Mouse (Mus musculus) megakaryocyte, adult 5-6 weeks (primary cell): ENCODE measurements around the gene Olfr348. TPM values are rescaled to one million over a fixed set of nuclear protein-coding genes. Genes with fewer than 3 reads are reported as not detected.

Experiments used
- ATAC-seq: 2 replicates; pipeline ENCODE4 v1.8.0; 2016; ENCODE audit warnings: mild to moderate bottlenecking, inconsistent platforms; ENCODE audit not compliant: poor library complexity, severe bottlenecking
- total RNA-seq, 2 experiments: library from RNA; stranded (forward) in 1 of 2; stranded (reverse) in 1 of 2; fragments of 153-499, 151-499 nt in 1 of 2; fragments of 221-1000, 200-1000 nt in 1 of 2; gene quantifications; 2 replicates each; pipeline versions ENCODE4 v1.2.3 to v1.2.4; 2015 to 2017

Olfr348 gene
- total RNA-seq (2015) (not detected in 2 replicates), total RNA-seq (2017) (not detected in 2 replicates)

DNA sequence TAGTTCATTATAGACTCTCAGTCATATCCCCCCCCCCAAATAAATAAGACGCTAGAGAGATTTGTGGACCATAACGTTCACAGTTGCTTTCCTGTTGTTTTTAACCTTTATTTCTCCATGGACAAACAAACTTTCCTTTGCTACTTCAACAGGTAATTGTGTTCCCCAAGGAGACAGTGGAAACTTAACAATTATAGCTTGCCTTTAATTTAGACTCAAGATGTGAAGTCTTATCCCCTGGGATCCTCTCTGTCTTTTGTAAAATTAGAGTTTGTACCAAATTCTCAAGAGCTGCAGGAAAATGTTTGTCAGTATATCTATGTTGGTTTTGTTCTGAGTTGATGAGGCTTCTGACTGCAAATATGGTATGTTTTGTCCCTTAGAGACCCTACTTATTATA is at the start of gene Olfr348:
TSS of gene Olfr348 (plus strand) at position 301 of the 400 bp plus-strand sequence.
- ATAC-seq: no peak

DNA sequence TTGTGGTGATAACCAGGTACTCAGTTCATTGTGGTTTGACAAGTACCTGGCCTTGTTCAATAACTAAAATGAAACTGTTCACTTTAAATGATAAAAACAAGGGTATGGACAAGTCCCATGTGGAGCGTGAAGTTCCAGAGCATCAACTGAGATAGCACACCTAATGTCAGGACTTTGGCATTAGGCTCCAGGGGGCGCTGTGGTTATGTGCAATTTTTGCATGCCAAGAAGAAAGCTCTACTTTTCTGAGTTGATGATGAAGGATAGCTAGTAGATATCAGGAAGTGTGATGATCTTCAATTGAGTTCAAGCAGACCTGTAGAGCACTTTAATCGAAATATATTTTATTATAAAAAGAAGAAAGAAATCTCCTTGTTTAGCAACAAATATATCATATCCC is 47.9 kb upstream of the Olfr348 start:
- ATAC-seq: no peak

DNA sequence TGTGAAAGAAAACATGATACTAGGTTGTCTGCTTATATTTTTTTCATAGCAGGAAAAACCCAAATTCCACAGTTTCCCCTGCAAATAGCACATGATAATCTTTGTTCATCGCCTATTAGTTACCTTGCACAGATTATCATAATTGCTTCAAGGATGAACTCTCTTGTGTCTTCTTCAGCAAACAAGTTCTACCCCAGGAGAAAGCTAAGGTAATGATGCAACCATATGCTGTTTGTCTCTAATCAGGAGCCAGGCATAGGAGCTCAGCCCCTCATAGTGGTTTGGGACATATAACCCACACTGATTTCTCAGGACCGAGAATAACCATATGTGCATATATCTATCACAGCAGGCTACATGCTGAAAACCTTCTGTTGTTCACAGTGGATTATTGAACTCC is 6.2 kb downstream of the Olfr348 start, which contains the start of gene Olfr50:
TSS of gene Olfr50 (plus strand) at position 301 of the 400 bp plus-strand sequence.
- ATAC-seq: no peak

DNA sequence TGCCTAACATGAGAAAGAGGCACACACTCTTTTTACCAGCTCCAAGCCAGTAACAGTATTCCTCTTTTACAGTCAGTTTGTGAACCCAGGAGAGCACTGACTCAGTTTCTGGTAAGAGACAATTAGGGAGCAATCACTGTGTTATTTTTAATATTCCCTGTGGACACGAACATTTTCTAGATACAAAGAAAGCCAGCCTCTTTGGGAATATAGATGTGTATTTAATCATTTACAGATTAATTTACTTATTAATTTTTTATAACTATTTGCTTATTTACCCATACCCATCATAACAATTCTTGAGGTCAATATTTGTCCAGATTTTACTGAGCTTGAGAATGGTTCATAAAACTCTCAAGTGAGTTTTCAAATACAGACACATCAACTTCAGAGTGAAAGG is 32.9 kb downstream of the Olfr348 start, which contains the start of gene Olfr3:
TSS of gene Olfr3 (minus strand) at position 101 of the 400 bp plus-strand sequence.
- ATAC-seq: no peak

Other genes with a start within 250 kb of the Olfr348 start
- gene Olfr344, start 217.6 kb upstream of the Olfr348 start, total RNA-seq (2015): not detected in 2 replicates
- not detected in 2 replicates for gene Olfr344, start 217.6 kb upstream of the Olfr348 start, total RNA-seq (2017)
- not detected in 2 replicates for gene Olfr345, start 144.2 kb upstream of the Olfr348 start, total RNA-seq (2015)
- not detected in 2 replicates for gene Olfr345, start 144.2 kb upstream of the Olfr348 start, total RNA-seq (2017)
- not detected in 2 replicates for gene Olfr346, start 98.5 kb upstream of the Olfr348 start, total RNA-seq (2015)
- gene Olfr346, start 98.5 kb upstream of the Olfr348 start, total RNA-seq (2017): not detected in 2 replicates
- gene Olfr347, start 52.4 kb upstream of the Olfr348 start, total RNA-seq (2015): not detected in 2 replicates
- not detected in 2 replicates for gene Olfr347, start 52.4 kb upstream of the Olfr348 start, total RNA-seq (2017)
- gene Olfr50, start 6.3 kb downstream of the Olfr348 start, total RNA-seq (2015): not detected in 2 replicates
- not detected in 2 replicates for gene Olfr50, start 6.3 kb downstream of the Olfr348 start, total RNA-seq (2017)
- gene Olfr3, start 32.8 kb downstream of the Olfr348 start, total RNA-seq (2015): not detected in 2 replicates
- not detected in 2 replicates for gene Olfr3, start 32.8 kb downstream of the Olfr348 start, total RNA-seq (2017)
- not detected in 2 replicates for gene Olfr350, start 62.0 kb downstream of the Olfr348 start, total RNA-seq (2015)
- gene Olfr350, start 62.0 kb downstream of the Olfr348 start, total RNA-seq (2017): not detected in 2 replicates
- not detected in 2 replicates for gene Olfr351, start 78.4 kb downstream of the Olfr348 start, total RNA-seq (2015)
- not detected in 2 replicates for gene Olfr351, start 78.4 kb downstream of the Olfr348 start, total RNA-seq (2017)
- gene Olfr352, start 84.2 kb downstream of the Olfr348 start, total RNA-seq (2015): not detected in 2 replicates
- gene Olfr352, start 84.2 kb downstream of the Olfr348 start, total RNA-seq (2017): not detected in 2 replicates
- gene Olfr353, start 108.7 kb downstream of the Olfr348 start, total RNA-seq (2015): not detected in 2 replicates
- gene Olfr353, start 108.7 kb downstream of the Olfr348 start, total RNA-seq (2017): not detected in 2 replicates
- gene Olfr354, start 121.4 kb downstream of the Olfr348 start, total RNA-seq (2015): not detected in 2 replicates
- gene Olfr354, start 121.4 kb downstream of the Olfr348 start, total RNA-seq (2017): not detected in 2 replicates
- gene Olfr355, start 144.6 kb downstream of the Olfr348 start, total RNA-seq (2015): not detected in 2 replicates
- gene Olfr355, start 144.6 kb downstream of the Olfr348 start, total RNA-seq (2017): not detected in 2 replicates
- not detected in 2 replicates for gene Olfr356, start 152.8 kb downstream of the Olfr348 start, total RNA-seq (2015)
- gene Olfr356, start 152.8 kb downstream of the Olfr348 start, total RNA-seq (2017): not detected in 2 replicates
- not detected in 2 replicates for gene Olfr357, start 209.6 kb downstream of the Olfr348 start, total RNA-seq (2015)
- not detected in 2 replicates for gene Olfr357, start 209.6 kb downstream of the Olfr348 start, total RNA-seq (2017)
- gene Olfr358, start 225.1 kb downstream of the Olfr348 start, total RNA-seq (2015): not detected in 2 replicates
- gene Olfr358, start 225.1 kb downstream of the Olfr348 start, total RNA-seq (2017): not detected in 2 replicates